Mouse (Mus musculus) B cell, adult 67 days (primary cell): ENCODE measurements around the gene Neurl1b. TPM values are rescaled to one million over a fixed set of nuclear protein-coding genes. Genes with fewer than 3 reads are reported as not detected.

Experiments
- total RNA-seq, 2 experiments: library from RNA; stranded (reverse); gene quantifications; 4 replicates each; pipeline ENCODE4 v1.2.4; 2023

Neurl1b gene
- total RNA-seq: under 1 TPM; 0.18 to 0.29 TPM

DNA sequence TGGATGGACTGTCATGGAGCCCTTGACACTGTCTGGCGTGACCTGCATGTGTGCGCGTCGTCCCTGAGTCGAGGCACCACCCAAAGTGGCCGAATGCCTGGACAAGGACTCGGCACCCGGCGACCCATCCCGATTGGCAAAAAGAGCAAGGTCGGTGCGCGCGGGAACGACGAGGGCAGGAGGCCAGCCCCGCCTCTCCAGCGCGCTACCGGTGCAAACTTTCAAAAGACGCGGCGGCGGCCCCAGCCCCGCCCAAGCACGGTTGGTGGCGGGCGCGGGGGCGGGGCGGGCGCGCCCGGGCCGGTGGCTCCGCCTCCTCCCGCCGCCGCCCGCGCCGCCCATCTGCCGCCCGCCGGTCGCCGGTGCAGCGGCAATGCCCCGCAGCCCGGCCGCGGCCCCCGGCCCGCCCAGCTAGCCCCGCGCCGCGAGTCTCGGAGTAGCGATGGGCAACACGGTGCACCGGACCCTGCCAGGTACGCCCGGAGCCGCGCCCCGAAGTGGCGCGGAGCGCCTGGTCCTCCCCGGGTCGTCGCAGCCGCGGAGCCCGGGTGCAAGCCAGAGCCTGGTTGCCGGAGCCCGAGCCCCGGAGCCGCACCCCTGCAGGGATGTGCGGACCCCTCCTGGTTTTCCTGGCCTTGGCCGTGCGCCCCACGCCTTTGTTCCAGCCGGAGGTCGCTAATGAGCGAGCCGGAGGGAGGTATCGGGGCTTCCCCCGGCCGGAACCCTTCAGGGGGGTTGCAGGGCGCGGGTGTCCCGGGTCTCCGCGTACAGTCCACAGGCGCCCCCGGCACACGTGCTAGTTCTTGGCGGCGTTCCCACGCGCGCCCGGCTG lies at the start of gene Neurl1b:
Neurl1b (plus strand) TSS at position 307 of the 832 bp plus-strand sequence.

Other genes starting within 250 kb of the Neurl1b start
- gene Pdia2, start 215.7 kb upstream of the Neurl1b start, total RNA-seq: not detected
- 1 to 10 TPM; 2.1 to 2.8 TPM for gene Rgs11, start 211.9 kb upstream of the Neurl1b start, total RNA-seq
- not detected for gene Arhgdig, start 207.0 kb upstream of the Neurl1b start, total RNA-seq
- gene Fam234a, start 170.6 kb upstream of the Neurl1b start, total RNA-seq: 10 to 100 TPM; 13.6 to 17.1 TPM
- gene Luc7l, start 161.9 kb upstream of the Neurl1b start, total RNA-seq: 100 to 1,000 TPM in 1 of 2 experiments, 10 to 100 TPM in 1; 86.3 to 100 TPM
- gene Ergic1, start 146.7 kb downstream of the Neurl1b start, total RNA-seq: 10 to 100 TPM; 40.2 to 44.1 TPM
- 100 to 1,000 TPM; 319 to 555 TPM for gene Dusp1, start 147.3 kb downstream of the Neurl1b start, total RNA-seq
- 100 to 1,000 TPM; 107 to 139 TPM for gene Atp6v0e, start 248.4 kb downstream of the Neurl1b start, total RNA-seq